Mouse (Mus musculus) megakaryocyte-erythroid progenitor cell, adult 5-6 weeks (primary cell): Measurements from ENCODE around the gene Selenok. TPM values are rescaled to one million over a fixed set of nuclear protein-coding genes. Genes with fewer than 3 reads are reported as not detected.
A peak's percentile ranks its signal among the peaks of the same experiment; 100 is the strongest.

Experiments
- ATAC-seq: replicated peaks from 2 replicates; pipeline ENCODE4 v1.8.0; 2016; ENCODE audit warnings: mild to moderate bottlenecking, inconsistent platforms; ENCODE audit not compliant: severe bottlenecking, poor library complexity, low FRiP score, low TSS enrichment
- total RNA-seq, 2 experiments: library from RNA; stranded (forward) in 1 of 2; stranded (reverse) in 1 of 2; fragments of 200-1000, 215-1000 nt in 1 of 2; fragments of >200 nt in 1 of 2; fragmentation: Nextera tagmentation in 1 of 2; gene quantifications; 2 replicates each; pipeline ENCODE4 v1.2.3; 2014 to 2017

Selenok gene
- total RNA-seq, 2 experiments from 2014 or later, result 42.7 to 101 TPM

GRCm38 (mm10) chr14:29987739-29988138 is 19.6 kb downstream of the Selenok start:
- no peak for ATAC-seq

GRCm38 (mm10) chr14:29988337-29988736 is 20.2 kb downstream of the Selenok start:
- no peak for ATAC-seq

GRCm38 (mm10) chr14:29994976-29995375 is 26.9 kb downstream of the Selenok start:
- no peak for ATAC-seq

GRCm38 (mm10) chr14:29996000-29996751 is 28.1 kb downstream of the Selenok start:
- no peak for ATAC-seq

- no peak for ATAC-seq
Observed at GRCm38 (mm10) chr14:29997345-29997744, 29.2 kb downstream of the Selenok start.

GRCm38 (mm10) chr14:29998747-29999474 is 30.8 kb downstream of the Selenok start:
- no peak for ATAC-seq

GRCm38 (mm10) chr14:29999475-29999811 is 31.3 kb downstream of the Selenok start:
- ATAC-seq, result no peak

GRCm38 (mm10) chr14:30008733-30009575 is 40.8 kb downstream of the Selenok start, which contains the start of the genes Il17rb and Chdh:
TSS of gene Il17rb (minus strand) at chr14:30008896.
TSS of gene Chdh (plus strand) at chr14:30009023.
- peak; percentile 87 for ATAC-seq

GRCm38 (mm10) chr14:30009864-30010560 is 41.9 kb downstream of the Selenok start:
- ATAC-seq, result no peak

- no peak for ATAC-seq
Observed at GRCm38 (mm10) chr14:30011886-30012560, 43.9 kb downstream of the Selenok start.

- no peak for ATAC-seq
Observed at GRCm38 (mm10) chr14:30014487-30014886, 46.4 kb downstream of the Selenok start.

GRCm38 (mm10) chr14:30015008-30015407 is 46.9 kb downstream of the Selenok start:
- no peak for ATAC-seq

GRCm38 (mm10) chr14:30016666-30017065 is 48.6 kb downstream of the Selenok start:
- no peak for ATAC-seq

- no peak for ATAC-seq
Observed at GRCm38 (mm10) chr14:30017794-30018462, 49.8 kb downstream of the Selenok start.

GRCm38 (mm10) chr14:30018463-30018801 is 50.3 kb downstream of the Selenok start:
- ATAC-seq, result no peak

GRCm38 (mm10) chr14:30018846-30019245 is 50.7 kb downstream of the Selenok start:
- ATAC-seq, result no peak

- no peak for ATAC-seq
Observed at GRCm38 (mm10) chr14:30019375-30019774, 51.3 kb downstream of the Selenok start.

GRCm38 (mm10) chr14:30019792-30020575 is 51.9 kb downstream of the Selenok start:
- ATAC-seq, result no peak
